Mouse (Mus musculus) regulatory T cell (primary cell): ENCODE data around the gene Pilra.

ENCODE experiments used
- in situ Hi-C: fragments of 300-600 bp; cut with MboI, MseI; formaldehyde crosslinking; loops from one replicate; pipeline ENCODE4 v1.15.1; 2025; ENCODE audit warnings: high pct_unique_total_duplicates

The Pilra gene

DNA sequence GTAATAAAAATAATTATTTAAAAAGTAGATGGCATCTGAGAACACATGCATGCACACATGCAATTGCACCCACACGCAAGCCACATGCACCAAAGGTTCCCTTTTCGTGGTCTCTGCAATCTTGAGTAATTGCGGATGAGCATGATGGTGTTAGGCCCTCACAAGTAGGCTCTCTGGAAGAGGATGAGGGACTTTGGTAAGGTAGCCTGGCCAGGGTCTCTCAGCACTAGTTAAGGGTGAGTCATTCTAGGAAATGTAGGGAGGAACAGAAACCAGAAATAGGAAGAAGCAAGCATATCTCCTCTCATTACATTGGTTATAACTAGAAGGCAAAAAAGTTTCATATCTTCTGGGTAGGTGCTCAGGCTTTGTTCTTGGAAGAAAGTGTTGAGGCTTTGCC lies 11.1 kb downstream of the Pilra start:
- in situ Hi-C loops = no loop called here

DNA sequence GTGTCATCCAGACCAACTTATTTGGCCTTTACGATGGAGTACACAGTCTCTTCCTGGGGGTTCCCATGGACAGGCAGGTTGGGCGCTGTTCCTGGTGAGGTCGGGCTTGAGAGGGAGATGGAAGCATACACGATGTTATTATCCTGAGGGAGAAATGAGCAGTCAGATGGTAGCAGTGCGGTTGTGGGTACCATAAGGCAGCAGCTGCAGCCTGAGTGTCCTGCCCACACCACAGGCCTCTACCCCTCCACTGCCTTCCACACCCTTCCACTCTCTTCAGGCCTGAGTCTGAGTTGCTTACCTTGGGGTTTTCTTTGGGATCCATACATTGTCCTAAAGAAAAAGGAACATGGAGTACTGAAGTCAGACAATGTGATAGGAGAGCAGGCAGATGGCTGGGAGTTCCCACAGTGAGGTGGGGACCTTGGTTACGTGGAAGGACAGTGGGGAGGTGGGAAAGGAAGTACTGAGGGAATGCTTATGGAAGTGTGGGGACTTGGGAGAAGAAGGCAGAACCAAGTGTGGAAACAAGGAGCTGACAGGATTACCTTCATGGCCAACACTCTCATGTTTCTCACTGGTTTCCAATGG lies 12.5 kb downstream of the Pilra start:
- in situ Hi-C loops = no loop called here

DNA sequence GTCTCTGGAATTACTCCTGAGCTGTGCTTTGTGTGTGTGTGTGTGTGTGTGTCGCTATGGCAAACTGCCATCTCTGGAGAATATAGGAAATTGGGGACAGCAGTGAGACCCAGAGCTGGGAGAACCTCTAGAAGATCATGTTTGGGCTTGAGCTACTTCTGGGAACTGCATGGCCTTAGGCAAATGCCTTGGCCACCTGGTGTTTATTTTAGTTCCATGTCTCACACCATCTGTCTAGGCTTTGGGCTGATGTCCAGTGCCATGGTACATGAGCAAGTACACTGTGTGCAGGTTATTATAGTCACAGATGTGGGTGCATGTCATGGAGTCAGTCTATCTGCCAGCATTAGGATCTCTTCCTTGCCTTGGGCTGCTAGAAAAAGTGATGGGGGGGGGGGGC lies 13.5 kb downstream of the Pilra start:
- in situ Hi-C loops = no loop called here

DNA sequence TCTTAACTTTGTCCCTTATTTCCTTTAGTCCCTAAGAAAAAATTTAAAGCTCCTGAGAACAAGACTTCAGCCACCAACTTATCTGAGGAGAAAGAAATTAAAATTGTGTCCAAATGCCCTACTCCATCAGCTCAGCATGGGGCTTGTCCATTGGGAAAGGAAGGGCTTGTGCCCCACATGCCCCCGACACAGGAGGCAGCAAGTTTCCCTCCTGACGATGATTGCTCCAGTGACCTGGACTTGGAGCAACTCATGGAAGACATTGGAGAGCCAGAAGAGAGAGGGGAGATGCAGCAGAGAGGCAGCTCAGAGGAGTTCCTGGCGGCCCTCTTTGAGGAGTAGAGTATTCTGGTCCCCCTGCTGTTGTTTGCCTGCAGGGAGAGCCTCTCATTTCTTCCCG lies 14.0 kb downstream of the Pilra start:
- in situ Hi-C loops = no loop called here

DNA sequence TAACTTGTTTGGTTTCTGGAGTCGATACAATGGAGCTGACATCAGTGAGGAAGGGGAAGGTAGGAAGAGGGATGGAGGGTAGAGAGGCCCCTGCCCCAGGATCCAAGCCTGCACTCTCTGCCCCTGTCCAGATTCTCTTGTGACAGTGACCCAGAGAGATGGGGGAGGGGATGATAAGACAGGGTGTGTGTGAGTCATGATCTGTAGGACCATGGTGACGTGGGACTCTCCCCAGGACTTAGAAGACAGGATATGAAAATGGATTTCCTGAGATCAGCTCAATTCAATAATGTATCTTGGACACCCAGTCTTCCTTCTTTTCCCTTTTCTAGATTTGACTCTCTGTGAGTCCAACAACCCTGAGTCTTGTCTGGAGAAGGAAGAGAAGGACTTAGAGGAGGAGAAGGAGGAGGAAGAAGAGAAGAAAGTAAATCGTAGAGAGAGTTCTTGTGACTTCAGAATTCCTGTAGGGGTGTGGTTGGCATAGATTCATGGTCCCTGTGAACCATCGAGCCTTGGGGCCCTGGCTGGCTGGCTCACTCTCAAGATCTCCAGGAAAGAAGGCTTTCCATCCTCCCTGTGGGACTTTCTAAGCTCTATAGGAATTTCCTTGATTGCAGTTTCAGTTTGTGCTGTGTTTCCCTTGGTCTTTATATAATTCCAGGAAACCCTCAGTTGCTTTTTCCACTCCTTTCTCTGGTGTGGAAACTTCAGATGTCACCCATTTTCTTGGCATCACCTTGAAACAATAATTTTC lies 18.4 kb downstream of the Pilra start:
- in situ Hi-C loops = no loop called here

DNA sequence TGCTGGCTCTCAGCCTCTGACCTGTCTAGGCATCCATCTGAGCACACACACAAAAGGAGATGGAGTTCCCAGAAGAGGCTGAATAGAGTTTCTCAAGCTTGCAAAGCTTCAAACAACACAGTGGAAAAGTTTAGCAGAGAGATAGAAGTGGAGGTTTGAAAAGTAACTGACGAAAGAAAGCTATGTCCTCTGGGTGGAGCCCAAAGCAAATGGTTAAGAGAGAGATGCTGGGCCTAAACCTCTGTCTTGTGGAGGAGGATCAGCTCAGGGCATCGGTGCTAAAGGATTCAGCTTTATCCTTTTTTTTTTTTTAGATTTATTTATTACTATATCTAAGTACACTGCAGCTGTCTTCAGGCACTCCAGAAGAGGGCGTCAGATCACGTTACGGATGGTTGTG lies 27.8 kb downstream of the Pilra start:
- in situ Hi-C loops = no loop called here

DNA sequence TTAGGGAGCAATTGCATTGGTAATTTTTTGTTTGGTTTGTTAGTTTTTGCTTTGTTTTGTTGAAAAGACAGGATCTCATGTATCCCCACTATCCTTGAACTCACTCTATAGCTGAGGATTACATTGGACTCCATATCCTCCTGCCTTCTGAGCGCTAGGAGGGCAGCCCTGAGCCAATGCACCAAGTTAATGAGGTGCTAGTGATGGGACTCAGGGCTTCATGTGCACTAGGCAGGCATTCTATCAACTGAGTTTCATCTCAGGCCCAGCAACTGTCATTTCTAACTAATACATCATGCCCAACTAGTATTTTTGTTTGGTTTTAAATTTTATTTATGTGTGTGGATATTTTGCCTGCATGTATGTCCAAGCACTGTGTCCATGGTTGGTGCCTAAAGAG lies 29.9 kb downstream of the Pilra start:
- in situ Hi-C loops = no loop called here

DNA sequence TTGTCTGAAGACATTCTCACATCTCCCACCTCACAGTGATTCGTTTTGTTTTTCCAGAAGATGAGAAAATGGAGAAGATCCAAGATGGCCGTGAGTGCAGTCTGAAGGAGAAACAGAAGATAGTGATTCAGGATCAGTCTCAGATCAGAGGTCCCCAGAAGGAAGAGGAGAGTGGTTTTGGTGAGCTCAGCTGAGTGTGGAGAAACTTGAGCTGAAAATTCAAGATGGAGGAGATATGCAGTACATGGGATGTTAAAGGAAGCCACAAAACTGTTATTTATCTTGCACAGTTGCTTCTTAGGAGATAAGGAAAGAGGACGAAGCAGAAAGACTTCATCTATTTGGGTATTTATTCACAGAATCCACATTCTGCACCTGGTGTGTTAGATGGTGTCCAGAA lies 35.2 kb downstream of the Pilra start:
- in situ Hi-C loops = loop anchor here (5.0 kb wide), 1 partner anchor 76 kb away; no protein-coding TSS in a partner anchor

DNA sequence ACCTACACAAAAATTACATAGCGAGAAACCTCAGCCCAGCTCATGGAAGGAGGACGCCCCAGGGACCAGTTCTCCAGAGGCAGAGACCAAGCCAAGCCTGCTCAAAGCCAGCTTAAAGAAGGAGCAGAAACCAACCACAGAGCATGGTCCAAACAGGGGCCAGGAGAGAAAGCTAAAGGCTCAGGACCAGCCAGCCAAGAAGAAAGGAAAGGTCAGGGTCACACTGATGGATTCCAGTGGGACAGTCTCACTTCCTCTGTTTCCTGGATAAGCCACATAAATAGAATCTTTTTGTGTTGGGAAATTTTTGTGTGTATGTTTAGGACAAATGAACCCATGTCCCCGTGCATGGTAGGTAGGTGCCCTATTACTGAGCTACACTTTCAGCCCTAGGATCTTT lies 39.5 kb downstream of the Pilra start:
- in situ Hi-C loops = no loop called here

DNA sequence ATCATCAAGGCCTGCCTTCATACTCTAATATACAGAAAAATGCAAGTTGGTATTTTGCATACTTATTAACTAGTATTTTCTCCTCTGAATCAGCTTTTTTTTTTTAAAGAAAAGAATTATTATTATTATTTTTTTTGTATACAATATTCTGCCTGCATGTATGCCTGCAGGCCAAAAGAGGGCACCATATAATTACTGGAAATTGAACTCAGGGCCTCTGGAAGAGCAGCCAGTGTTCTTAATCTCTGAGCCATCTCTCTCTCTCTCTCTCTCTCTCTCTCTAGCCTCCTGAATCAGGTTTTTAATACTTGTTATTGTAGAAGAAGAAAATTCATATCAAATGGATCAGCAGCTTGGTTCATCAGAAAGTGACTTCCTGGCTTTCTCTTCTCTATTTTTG lies 44.5 kb downstream of the Pilra start:
- in situ Hi-C loops = no loop called here

DNA sequence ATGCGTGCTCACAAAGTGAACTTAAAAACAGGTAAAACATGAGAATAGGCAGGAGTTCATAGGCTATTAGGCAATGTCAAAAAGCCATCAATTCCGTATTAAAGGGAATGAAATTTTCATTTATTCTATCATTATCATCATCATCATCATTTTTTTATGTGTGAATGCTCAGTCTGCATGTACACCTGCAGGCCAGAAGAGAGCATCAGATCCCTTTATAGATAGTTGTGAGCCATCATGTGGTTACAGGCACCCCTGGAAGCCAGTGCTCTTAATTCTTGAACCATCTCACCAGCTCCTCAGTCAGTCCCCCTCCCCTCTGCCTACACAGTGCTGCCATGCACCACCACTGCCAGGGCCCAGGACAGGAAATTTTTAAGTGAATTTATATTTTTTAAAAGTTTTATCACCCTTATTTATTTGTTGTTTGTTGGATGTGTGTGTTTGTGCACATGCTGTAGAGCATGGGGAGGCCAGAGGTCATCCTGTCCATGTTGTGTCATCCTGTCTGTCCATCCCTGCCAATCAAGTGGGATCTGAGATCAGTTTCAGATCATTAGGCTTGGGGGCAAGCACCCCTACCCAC lies 47.0 kb downstream of the Pilra start:
- in situ Hi-C loops = no loop called here

DNA sequence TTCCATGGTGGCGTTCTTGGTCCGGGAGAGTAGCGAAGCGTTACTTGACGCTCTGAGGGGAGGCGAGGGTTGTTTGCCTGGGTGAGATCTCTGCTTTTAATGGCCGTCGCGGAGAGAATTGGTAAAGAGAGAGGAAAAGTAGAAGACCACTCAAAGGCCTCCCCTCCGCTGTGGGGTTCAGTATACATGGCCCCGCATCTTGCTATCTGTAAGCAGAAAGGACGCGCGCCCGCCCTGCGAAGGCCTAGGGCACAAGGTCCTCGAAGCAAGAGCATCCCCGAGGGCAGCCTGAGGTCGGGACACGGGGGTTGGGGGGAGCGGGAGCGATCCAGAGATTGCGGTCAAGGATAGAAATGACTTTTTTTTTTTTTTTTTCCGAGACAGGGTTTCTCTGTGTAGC lies 47.9 kb downstream of the Pilra start:
- in situ Hi-C loops = no loop called here

DNA sequence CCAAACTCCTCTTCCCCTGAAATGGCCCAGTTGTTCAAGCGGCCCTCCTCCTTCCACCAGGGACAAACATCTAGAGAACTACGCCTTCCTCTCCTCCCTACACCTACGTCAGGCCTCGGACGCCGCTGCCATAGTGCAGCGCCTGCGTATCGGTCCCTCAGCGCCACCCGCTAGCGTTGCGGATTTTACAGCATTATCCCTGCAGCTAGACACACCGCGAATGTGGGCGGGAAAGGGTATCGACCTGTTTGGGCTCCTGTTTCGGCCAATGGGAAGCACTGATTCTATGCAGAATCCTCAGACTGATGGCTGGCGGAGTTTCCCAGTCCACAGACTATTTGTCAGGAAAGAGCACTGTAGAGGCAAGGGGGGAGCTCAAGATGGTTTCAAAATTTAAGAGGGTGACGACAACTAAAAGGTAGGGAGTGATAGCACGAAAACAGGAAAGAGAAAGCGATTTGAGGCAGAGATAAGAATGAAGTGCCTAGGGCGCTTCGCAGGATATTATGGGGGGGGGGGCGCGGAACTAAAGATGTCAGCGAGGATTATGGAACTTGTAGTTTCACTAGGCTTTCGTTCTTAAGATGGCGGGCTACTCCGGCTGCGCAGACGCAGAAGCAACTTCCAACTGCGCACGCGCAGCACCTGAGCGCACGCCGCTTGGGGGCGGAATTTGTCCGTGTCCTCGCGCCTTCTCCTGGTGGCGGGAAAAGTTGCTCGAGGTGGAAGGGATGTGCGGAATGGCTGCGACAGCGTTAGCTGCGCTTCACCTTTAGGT lies 48.7 kb downstream of the Pilra start, which contains the start of the genes Mepce and Zcwpw1:
TSS of gene Mepce (minus strand) at position 505 of the 778 bp plus-strand sequence.
TSS of gene Zcwpw1 (plus strand) at position 648 of the 778 bp plus-strand sequence.
- in situ Hi-C loops = no loop called here

DNA sequence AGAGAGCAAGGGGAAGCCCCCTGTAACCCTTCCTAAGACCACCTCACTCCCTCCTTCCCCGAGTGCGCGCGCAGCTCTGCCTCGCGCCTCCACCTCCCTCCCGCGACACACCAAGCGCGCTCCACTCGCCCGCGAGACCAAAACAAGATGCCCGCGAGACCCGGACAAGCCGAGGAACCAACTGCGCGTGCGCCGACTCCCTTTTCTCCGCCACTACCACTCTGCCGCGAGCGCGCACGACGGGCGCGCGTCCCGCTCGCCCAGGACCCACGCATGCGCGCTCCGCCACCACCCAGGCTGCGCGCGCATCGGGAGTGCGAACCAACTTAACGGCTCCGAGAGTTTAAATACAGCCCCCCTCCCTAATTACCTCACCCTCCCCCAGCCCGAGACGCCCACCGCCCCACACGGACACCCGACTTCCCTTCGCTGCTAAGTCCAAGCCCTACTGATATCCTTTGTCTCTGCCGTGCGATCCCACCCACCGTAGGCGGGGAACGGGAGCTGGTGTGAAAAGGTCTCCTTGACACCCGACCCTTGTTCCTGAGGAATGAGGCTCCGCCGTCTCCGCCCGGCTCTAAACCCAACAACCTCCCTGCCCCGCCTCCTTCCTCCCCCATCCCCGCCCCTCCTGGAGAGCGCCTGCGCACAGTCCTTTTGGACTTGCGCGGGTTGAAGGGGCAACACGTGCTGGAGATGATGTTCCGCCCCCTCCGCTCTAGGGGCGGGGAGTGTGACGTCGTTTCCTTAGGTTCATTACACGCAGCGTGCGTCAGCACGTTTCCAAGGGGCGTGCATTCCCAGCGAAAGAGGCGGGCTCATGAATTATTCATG lies 49.8 kb downstream of the Pilra start:
- in situ Hi-C loops = no loop called here

DNA sequence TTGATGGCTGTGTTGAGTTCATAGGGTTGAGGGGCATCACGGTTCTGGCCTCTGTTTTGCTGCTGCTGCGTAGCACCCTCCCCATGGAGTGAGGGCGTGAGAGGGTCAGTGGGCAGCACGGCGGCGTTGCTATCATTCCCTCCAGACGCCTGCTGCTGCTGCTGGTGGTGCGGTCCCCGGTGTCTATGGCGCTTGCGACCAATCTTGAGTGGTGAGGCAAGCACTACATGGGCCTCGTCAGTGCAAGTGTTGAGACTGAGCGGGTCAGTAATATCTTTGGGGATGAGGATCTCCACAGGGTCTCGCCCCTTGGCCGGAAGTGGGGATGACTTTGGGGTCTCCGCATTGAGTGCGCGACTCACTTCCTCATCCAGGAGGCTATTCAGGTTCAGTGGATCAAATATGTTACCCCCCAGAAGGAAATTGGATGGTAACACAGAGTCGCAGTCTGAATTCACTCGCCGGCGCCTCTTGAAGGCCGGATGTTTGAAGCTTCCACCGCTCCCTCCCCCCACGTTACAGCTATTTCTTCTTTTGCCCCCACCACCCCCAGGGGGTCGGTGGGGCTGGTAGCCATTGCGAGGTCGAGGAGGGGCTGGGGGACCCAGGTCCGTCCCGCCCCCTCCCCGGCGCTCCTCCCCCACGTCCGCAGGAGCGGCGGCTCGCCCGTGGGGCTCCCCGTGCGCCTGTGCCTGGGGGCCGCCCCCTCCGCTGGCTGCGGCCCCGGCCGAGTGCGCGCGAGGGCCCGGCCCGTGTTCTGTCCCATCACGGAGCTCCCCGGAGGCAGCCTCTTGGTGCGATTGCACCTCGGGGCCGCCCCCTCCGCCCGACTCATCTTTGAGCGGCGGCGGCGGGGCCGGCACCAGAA lies 50.7 kb downstream of the Pilra start:
- in situ Hi-C loops = no loop called here

DNA sequence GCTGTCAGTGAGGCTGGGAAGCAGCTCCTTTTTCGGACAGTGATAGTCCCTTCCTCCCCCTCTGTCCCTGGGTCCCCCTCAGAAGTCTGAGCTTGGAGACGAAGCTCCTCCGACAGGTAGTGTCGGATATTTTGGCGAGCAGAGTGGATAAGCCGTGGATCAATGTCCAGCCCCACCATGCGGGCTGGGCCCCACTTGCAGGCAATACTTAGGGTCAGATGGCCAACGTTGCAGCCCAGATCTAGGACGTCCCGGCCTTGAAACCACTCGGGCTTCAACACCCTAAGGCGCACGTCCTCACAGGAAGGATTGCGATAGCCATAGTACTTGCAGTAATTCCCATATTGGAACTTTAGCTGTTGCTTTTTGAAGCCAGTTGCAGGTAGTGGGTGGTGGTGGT lies 51.5 kb downstream of the Pilra start:
- in situ Hi-C loops = no loop called here

DNA sequence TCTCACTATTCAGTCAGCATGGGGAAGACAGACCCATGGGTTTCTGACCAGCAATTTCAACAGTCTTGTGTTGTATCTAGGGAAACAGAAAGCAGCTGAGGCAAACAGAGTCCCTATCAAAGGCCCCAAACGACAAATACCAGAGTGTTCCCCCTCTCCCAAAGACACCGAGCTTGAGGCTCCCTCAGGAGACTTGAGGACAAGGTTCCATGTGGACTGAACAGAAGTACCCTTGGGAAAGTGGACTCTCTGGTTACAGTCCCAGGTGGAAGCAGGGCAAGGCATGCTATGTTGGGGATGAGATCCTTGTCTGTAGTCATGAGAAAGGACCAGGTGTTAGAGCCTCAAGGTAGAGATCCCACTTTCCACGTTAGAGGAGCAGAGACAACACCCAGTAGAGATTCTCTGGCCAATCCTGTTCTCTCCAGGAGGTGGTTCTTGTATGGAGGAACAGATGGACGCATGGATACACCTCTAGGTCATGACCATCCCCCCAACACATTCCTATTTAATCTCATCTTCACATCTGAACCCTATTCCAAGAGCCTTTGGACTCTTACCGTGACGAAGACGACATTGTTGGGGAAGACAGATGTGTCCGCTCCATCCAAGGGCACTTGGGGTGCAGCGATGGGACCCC lies 52.1 kb downstream of the Pilra start:
- in situ Hi-C loops = no loop called here

DNA sequence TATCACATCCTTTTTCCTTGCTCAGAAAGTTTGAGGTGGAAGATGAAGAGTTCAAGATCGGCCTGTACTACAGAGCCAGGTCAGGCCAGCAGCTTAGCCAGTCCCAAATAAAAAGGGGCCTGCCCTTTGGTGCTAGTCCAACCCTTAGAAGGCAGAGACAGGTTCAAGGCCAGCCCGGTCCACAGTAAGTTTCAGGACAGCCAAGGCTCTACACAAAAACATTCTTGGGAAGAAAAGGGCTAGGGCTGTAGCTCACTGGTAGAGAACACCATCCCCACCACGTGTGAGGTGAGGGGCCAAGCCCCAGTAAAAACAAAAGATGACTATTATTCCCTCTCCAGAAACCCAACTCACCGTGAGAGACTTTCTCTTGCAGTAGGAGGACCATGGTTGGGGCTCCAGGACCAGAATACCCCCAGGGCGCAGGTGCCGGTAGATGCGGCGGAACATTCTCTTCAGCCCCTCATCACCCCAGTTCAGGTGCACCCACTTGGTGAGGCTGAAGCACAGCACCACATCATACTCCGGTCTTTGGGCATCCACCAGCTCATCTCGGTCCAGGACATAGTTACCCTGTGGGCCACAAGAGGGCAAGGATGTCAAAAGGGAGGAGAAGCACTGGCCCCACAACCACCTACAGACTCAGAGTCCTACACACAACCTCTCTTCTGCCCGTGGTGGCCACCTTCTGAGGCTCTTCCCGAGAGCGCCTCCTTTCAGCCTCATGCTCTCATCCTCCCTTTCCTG lies 53.1 kb downstream of the Pilra start:
- in situ Hi-C loops = no loop called here

DNA sequence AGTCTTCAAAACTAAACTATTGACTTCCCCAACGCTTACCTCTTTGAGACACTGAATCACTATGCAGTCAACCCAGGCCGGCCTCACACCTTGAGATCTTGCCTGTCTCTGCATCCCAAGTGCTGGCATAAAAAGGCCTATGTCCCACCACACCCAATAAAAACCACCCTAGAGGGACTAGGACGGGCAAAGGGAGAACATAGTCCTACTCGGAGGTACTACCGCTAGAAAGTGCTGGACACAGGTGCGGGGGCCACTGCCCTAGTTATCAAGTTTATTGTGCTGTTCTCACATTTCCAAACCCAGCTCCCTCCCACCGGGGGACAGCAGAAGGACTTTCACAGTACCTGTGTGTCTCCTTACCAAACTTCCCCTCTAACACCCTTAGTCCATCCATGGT lies 54.4 kb downstream of the Pilra start:
- in situ Hi-C loops = no loop called here
